Mouse (Mus musculus) liver, embryonic 14.5 days (tissue): ENCODE results near the gene Klk11. TPM values are rescaled to one million over a fixed set of nuclear protein-coding genes. Genes with fewer than 3 reads are reported as not detected.
A peak's percentile ranks its signal among the peaks of the same experiment; 100 is the strongest.

ENCODE experiments used
- ATAC-seq: fragments of 200-750 bp; cut with Nextera tagmentation; 2 replicates; pipeline ENCODE4 v1.8.0; 2017; ENCODE audit warnings: moderate number of reproducible peaks, mild to moderate bottlenecking, moderate library complexity; ENCODE audit not compliant: insufficient read depth
- DNase-seq, 3 experiments: peaks; one replicate each; pipeline ENCODE4 v3.0.0-alpha.2; 2012 to 2013; ENCODE audit warnings: low read depth in 3 of 3, low spot score in 3 of 3
- H3K27ac ChIP-seq: fragments of 300-500 bp; sonication (generic); 2 replicates; pipeline ENCODE4 v1.5.1; 2014; ENCODE audit warnings: moderate library complexity, mild to moderate bottlenecking, control low read depth, inconsistent platforms
- H3K27me3 ChIP-seq: fragments of 300-500 bp; sonication (generic); 2 replicates; pipeline ENCODE4 v1.6.1; 2014; ENCODE audit warnings: mild to moderate bottlenecking, low read length, moderate library complexity; ENCODE audit not compliant: control insufficient read depth, insufficient read depth
- H3K36me3 ChIP-seq: fragments of 300-500 bp; sonication (generic); replicated peaks from 2 replicates; pipeline ENCODE4 v1.6.1; 2014; ENCODE audit warnings: low read depth; ENCODE audit not compliant: control insufficient read depth, insufficient read depth
- H3K4me1 ChIP-seq, 2 experiments: fragments of 200-500 bp in 1 of 2; fragments of 300-500 bp in 1 of 2; sonication (generic) in 1 of 2; replicated peaks; 2 replicates each; pipeline ENCODE4 v1.6.1; 2012 to 2014; ENCODE audit warnings: antibody characterized with exemption in 1 of 2, inconsistent platforms in 1 of 2, low read length in 1 of 2; ENCODE audit not compliant: control insufficient read depth in 2 of 2, insufficient read depth in 2 of 2
- H3K4me2 ChIP-seq: fragments of 300-500 bp; sonication (generic); 2 replicates; pipeline ENCODE4 v1.6.1; 2014; ENCODE audit warnings: low read depth, mild to moderate bottlenecking, control low read depth, moderate library complexity
- H3K4me3 ChIP-seq, 2 experiments: fragments of 200-500 bp in 1 of 2; fragments of 300-500 bp in 1 of 2; sonication (generic) in 1 of 2; 2 replicates each; pipeline ENCODE4 v1.5.1; 2012 to 2014; ENCODE audit warnings: low read depth in 2 of 2, low read length in 2 of 2, mild to moderate bottlenecking in 2 of 2, control low read depth in 1 of 2, inconsistent platforms in 1 of 2, moderate library complexity in 1 of 2; ENCODE audit not compliant: insufficient read depth in 1 of 2
- H3K9ac ChIP-seq: fragments of 300-500 bp; sonication (generic); replicated peaks from 2 replicates; pipeline ENCODE4 v1.6.1; 2014; ENCODE audit warnings: mild to moderate bottlenecking, control low read depth, moderate library complexity
- H3K9me3 ChIP-seq: fragments of 300-500 bp; sonication (generic); 2 replicates; pipeline ENCODE4 v1.6.1; 2016; ENCODE audit warnings: low read length, mixed read lengths; ENCODE audit not compliant: control insufficient read depth
- CTCF ChIP-seq: IDR thresholded peaks from 2 replicates; pipeline ENCODE4 v1.5.1; 2016; ENCODE audit warnings: antibody characterized with exemption, low read depth, control low read depth
- EP300 ChIP-seq: IDR thresholded peaks from 2 replicates; pipeline ENCODE4 v1.6.1; 2016; ENCODE audit warnings: antibody characterized with exemption, low read depth
- WGBS: fragments of 180-500 bp; shearing (Covaris S2); extraction: QIAGEN DNeasy Blood & Tissue Kit; methylation state at CpG from one replicate; pipeline ENCODE4 v1.1.7; 2014; ENCODE audit not compliant: insufficient replicate concordance; 5-methylcytosine and 5-hydroxymethylcytosine counted together
- polyA plus RNA-seq, 2 experiments: library from polyadenylated mRNA; depleted of rRNA in 1 of 2; stranded (reverse) in 1 of 2; unstranded in 1 of 2; fragments of >200 nt; fragmentation: Nextera tagmentation in 1 of 2; extraction: Ambion mirVana in 1 of 2; gene quantifications; 2 replicates each; pipeline versions ENCODE4 v1.2.1 to v1.2.3; 2012 to 2014

Klk11 gene
- polyA plus RNA-seq, 2 experiments, result not detected

- Histone ChIP-seq H3K9ac (no peak overlapping the region), H3K4me3 (no peak overlapping the region), H3K27me3 (no peaks in the 10 kb centered on the region), H3K4me1 (no peaks in the 10 kb centered on the region), H3K27ac (no peak overlapping the region), H3K36me3 (no peaks in the 10 kb centered on the region), H3K9me3 (no peaks in the 10 kb centered on the region), H3K4me2 (no peak overlapping the region)
- no peak for DNase-seq
- TF ChIP-seq CTCF, result no peak
- no peak for TF ChIP-seq EP300
- ATAC-seq, result no peak
- WGBS, result 32% methylated on average over 2 of the region's 2 CpGs
Observed at GRCm38 (mm10) chr7:43789295-43789694, 14.9 kb downstream of the Klk11 start.

GRCm38 (mm10) chr7:43791591-43791990 is 17.2 kb downstream of the Klk11 start, which contains the start of gene Klk9:
Klk9 (plus strand) TSS chr7:43791891.
- no peak for TF ChIP-seq EP300
- no peak for TF ChIP-seq CTCF
- Histone ChIP-seq H3K9ac (no peak within 1 kb of the TSS), H3K9me3 (no peaks in the 10 kb centered on the region), H3K27ac (no peak within 1 kb of the TSS), H3K4me1 (no peaks in the 10 kb centered on the region), H3K4me3 (no peak within 1 kb of the TSS), H3K4me2 (no peak within 1 kb of the TSS), H3K27me3 (peaks cover 6% of the 10 kb centered on the region), H3K36me3 (no peaks in the 10 kb centered on the region)
- ATAC-seq, result no peak
- no peak for DNase-seq
- WGBS, result 59% methylated on average over 7 of the region's 7 CpGs

GRCm38 (mm10) chr7:43796355-43796754 is 22.0 kb downstream of the Klk11 start:
- no peaks in the 10 kb centered on the region for H3K36me3 ChIP-seq
- DNase-seq (no peak), ATAC-seq (no peak)
- 11% methylated on average over 8 of the region's 8 CpGs for WGBS
- H3K9me3 ChIP-seq, result no peaks in the 10 kb centered on the region
- TF ChIP-seq EP300 (no peak), CTCF (no peak)
- H3K9ac ChIP-seq, result no peak overlapping the region
- H3K4me1 ChIP-seq, result no peaks in the 10 kb centered on the region
- no peak overlapping the region for H3K4me3 ChIP-seq
- H3K27me3 ChIP-seq, result peaks cover 15% of the 10 kb centered on the region
- H3K4me2 ChIP-seq, result peak overlapping the region; percentile 59; the same call in 1 of the 2 replicates
- H3K27ac ChIP-seq, result no peak overlapping the region

GRCm38 (mm10) chr7:43797333-43797769 is 22.9 kb downstream of the Klk11 start, which contains the start of gene Klk8:
Klk8 (plus strand) TSS chr7:43797577.
- Histone ChIP-seq H3K4me1 (no peaks in the 10 kb centered on the region), H3K36me3 (no peaks in the 10 kb centered on the region), H3K9me3 (no peaks in the 10 kb centered on the region), H3K9ac (no peak within 1 kb of the TSS), H3K4me3 (peak within 1 kb of the TSS; percentile 19 to 45), H3K27ac (no peak within 1 kb of the TSS), H3K4me2 (peak within 1 kb of the TSS; percentile 59), H3K27me3 (peaks cover 15% of the 10 kb centered on the region)
- TF ChIP-seq CTCF, result no peak
- TF ChIP-seq EP300, result no peak
- under 1% methylated on average over 28 of the region's 28 CpGs for WGBS
- no peak for DNase-seq
- no peak for ATAC-seq

GRCm38 (mm10) chr7:43797844-43798462 is 23.5 kb downstream of the Klk11 start:
- H3K36me3 ChIP-seq, result no peaks in the 10 kb centered on the region
- H3K4me1 ChIP-seq, result no peaks in the 10 kb centered on the region
- no peak for TF ChIP-seq EP300
- TF ChIP-seq CTCF, result no peak
- DNase-seq, result no peak
- H3K4me2 ChIP-seq, result peak overlapping the region; percentile 59
- no peak for ATAC-seq
- no peak overlapping the region for H3K9ac ChIP-seq
- H3K4me3 ChIP-seq, result peak overlapping the region in 1 of 2 experiments; percentile 45; a peak in 2 of 4 replicates
- no peaks in the 10 kb centered on the region for H3K9me3 ChIP-seq
- H3K27me3 ChIP-seq, result peaks cover 15% of the 10 kb centered on the region
- WGBS, result 4% methylated on average over 13 of the region's 13 CpGs
- H3K27ac ChIP-seq, result no peak overlapping the region
